Mouse (Mus musculus): ENCODE results near the gene Stpg4. TPM values are rescaled to one million over a fixed set of nuclear protein-coding genes. Genes with fewer than 3 reads are reported as not detected.

Gene Stpg4
- total and polyA plus RNA-seq, 3 experiments = not detected

- Histone ChIP-seq H3K9me3 (replicated peaks; ENCODE audit: insufficient read depth, low read length) (no peaks in the 10 kb centered on the region), H3K27ac (ENCODE audit: control insufficient read depth, low read depth, low read length) (peak overlapping the region; percentile 82), H3K4me1 (ENCODE audit: control insufficient read depth in 1 of 2, insufficient read depth in 2 of 2, low read length in 2 of 2) (peaks cover 2 to 16% of the 10 kb centered on the region in 2 experiments), H3K4me3 (ENCODE audit: control insufficient read depth in 1 of 2, insufficient read depth in 1 of 2, low read depth in 2 of 2, low read length in 2 of 2) (peak overlapping the region; percentile 64 to 76), H3K36me3 (ENCODE audit: control insufficient read depth in 1 of 2, insufficient read depth in 2 of 2, low read length in 2 of 2) (peaks cover 0 to 3% of the 10 kb centered on the region in 2 experiments; a peak in 2 of 4 replicates), H3K9ac (ENCODE audit: control insufficient read depth, low read depth, low read length, poor library complexity, severe bottlenecking) (peak overlapping the region; percentile 64), H3K79me2 (ENCODE audit: control insufficient read depth, insufficient read depth, low read length, poor library complexity) (no peaks in the 10 kb centered on the region), H3K27me3 (ENCODE audit: control insufficient read depth in 1 of 2, insufficient read depth in 2 of 2, low read length in 2 of 2) (no peaks in the 10 kb centered on the region)
- DNase-seq (ENCODE audit: low read depth, low spot score) = peak; percentile 59
- TF ChIP-seq MXI1 (IDR thresholded peaks at IDR 0.05; ENCODE audit: low read depth, low read length) (0 out of 2 replicates have a peak, but pooled peaks have one; percentile 13), ETS1 (IDR thresholded peaks at IDR 0.05; ENCODE audit: low read depth, low read length) (0 out of 2 replicates have a peak, but pooled peaks have one; percentile 21), JUND (IDR thresholded peaks at IDR 0.05; ENCODE audit: low read depth, low read length) (no peak), EP300 (IDR thresholded peaks at IDR 0.05; ENCODE audit: low read depth in 1 of 2, low read length in 2 of 2) (no peak), BHLHE40 (IDR thresholded peaks at IDR 0.05; ENCODE audit: borderline replicate concordance, low read depth, low read length) (no peak), CHD1 (IDR thresholded peaks at IDR 0.05; ENCODE audit: low read depth, low read length) (0 out of 2 replicates have a peak, but pooled peaks have one; percentile 67), HCFC1 (IDR thresholded peaks at IDR 0.05; ENCODE audit: low read depth, low read length) (0 out of 2 replicates have a peak, but pooled peaks have one; percentile 19), SIN3A (IDR thresholded peaks at IDR 0.05; ENCODE audit: low read length) (peak; percentile 37; the same call in 1 of the 2 replicates), MAZ (IDR thresholded peaks at IDR 0.05; ENCODE audit: low read depth, low read length) (peak; percentile 41), MAX (IDR thresholded peaks at IDR 0.05; ENCODE audit: low read length) (no peak)
Observed at GRCm38 (mm10) chr17:87470282-87470681, 42.7 kb upstream of the Stpg4 start.

GRCm38 (mm10) chr17:87469428-87469827 is 41.9 kb upstream of the Stpg4 start:
- no peaks in the 10 kb centered on the region for H3K9me3 ChIP-seq (replicated peaks; ENCODE audit: insufficient read depth, low read length)
- DNase-seq (ENCODE audit: low read depth, low spot score) = peak; percentile 58
- H3K4me1 ChIP-seq (ENCODE audit: control insufficient read depth in 1 of 2, insufficient read depth in 2 of 2, low read length in 2 of 2) = peaks cover 2 to 16% of the 10 kb centered on the region in 2 experiments
- H3K36me3 ChIP-seq (ENCODE audit: control insufficient read depth in 1 of 2, insufficient read depth in 2 of 2, low read length in 2 of 2) = peaks cover 0 to 3% of the 10 kb centered on the region in 2 experiments; a peak in 2 of 4 replicates
- 0 out of 4 replicates have a peak, but pooled peaks cover 0 to 2% of the 10 kb centered on the region in 2 experiments for H3K27me3 ChIP-seq (ENCODE audit: control insufficient read depth in 1 of 2, insufficient read depth in 2 of 2, low read length in 2 of 2)
- peak overlapping the region; percentile 49 to 76 for H3K4me3 ChIP-seq (ENCODE audit: control insufficient read depth in 1 of 2, insufficient read depth in 1 of 2, low read depth in 2 of 2, low read length in 2 of 2)
- no peaks in the 10 kb centered on the region for H3K79me2 ChIP-seq (ENCODE audit: control insufficient read depth, insufficient read depth, low read length, poor library complexity)
- H3K9ac ChIP-seq (ENCODE audit: control insufficient read depth, low read depth, low read length, poor library complexity, severe bottlenecking) = peak overlapping the region; percentile 36
- peak overlapping the region; percentile 54 for H3K27ac ChIP-seq (ENCODE audit: control insufficient read depth, low read depth, low read length)
- no peak for TF ChIP-seq ZNF384 (IDR thresholded peaks at IDR 0.05; ENCODE audit: low read depth, low read length)
- TF ChIP-seq CHD1 (IDR thresholded peaks at IDR 0.05; ENCODE audit: low read depth, low read length) = no peak
- TF ChIP-seq E2F4 (IDR thresholded peaks at IDR 0.05; ENCODE audit: borderline replicate concordance, low read depth, low read length) = no peak
- TF ChIP-seq UBTF (IDR thresholded peaks at IDR 0.05; ENCODE audit: borderline replicate concordance, insufficient read depth, low read depth, low read length) = no peak
- TF ChIP-seq ZC3H11A (IDR thresholded peaks at IDR 0.05; ENCODE audit: low read depth, low read length) = no peak
- TF ChIP-seq CTCF (IDR thresholded peaks at IDR 0.05 in 2 of 3, conservative IDR thresholded peaks at IDR 0.05 in 1 of 3; ENCODE audit: control insufficient read depth in 1 of 3, insufficient read depth in 1 of 3, low read depth in 2 of 3, low read length in 3 of 3, poor library complexity in 1 of 3, severe bottlenecking in 1 of 3) = no peak
- TF ChIP-seq EP300 (IDR thresholded peaks at IDR 0.05; ENCODE audit: low read depth in 1 of 2, low read length in 2 of 2) = peak; percentile 55 to 56
- no peak for TF ChIP-seq RAD21 (IDR thresholded peaks at IDR 0.05; ENCODE audit: low read depth, low read length)
- TF ChIP-seq CHD2 (IDR thresholded peaks at IDR 0.05; ENCODE audit: low read length) = no peak
- TF ChIP-seq TCF12 (IDR thresholded peaks at IDR 0.05; ENCODE audit: low read depth, low read length) = peak; percentile 68
- 0 out of 2 replicates have a peak, but pooled peaks have one; percentile 27 for TF ChIP-seq RCOR1 (IDR thresholded peaks at IDR 0.05; ENCODE audit: low read depth, low read length)
- no peak for TF ChIP-seq MEF2A (IDR thresholded peaks at IDR 0.05; ENCODE audit: extremely low read depth, insufficient replicate concordance, low read depth, low read length, poor library complexity, severe bottlenecking)
- no peak for TF ChIP-seq MYC (IDR thresholded peaks at IDR 0.05; ENCODE audit: low read depth, low read length)
- TF ChIP-seq MXI1 (IDR thresholded peaks at IDR 0.05; ENCODE audit: low read depth, low read length) = no peak; the same call in 1 of the 2 replicates
- TF ChIP-seq GATA1 (IDR thresholded peaks at IDR 0.05; ENCODE audit: low read depth, low read length) = peak; percentile 64
- TF ChIP-seq GABPA (IDR thresholded peaks at IDR 0.05; ENCODE audit: low read depth, low read length) = no peak
- no peak for TF ChIP-seq USF1 (IDR thresholded peaks at IDR 0.05; ENCODE audit: low read depth, low read length)
- TF ChIP-seq MAZ (IDR thresholded peaks at IDR 0.05; ENCODE audit: low read depth, low read length) = no peak
- TF ChIP-seq ELF1 (IDR thresholded peaks at IDR 0.05; ENCODE audit: low read depth, low read length) = no peak
- no peak for TF ChIP-seq KAT2A (conservative IDR thresholded peaks at IDR 0.05; ENCODE audit: low read depth, low read length)
- TF ChIP-seq ZKSCAN1 (IDR thresholded peaks at IDR 0.05; ENCODE audit: low read depth, low read length) = no peak
- TF ChIP-seq POLR2AphosphoS5 (IDR thresholded peaks at IDR 0.05; ENCODE audit: borderline replicate concordance, low read depth, low read length) = no peak
- no peak for TF ChIP-seq ETS1 (IDR thresholded peaks at IDR 0.05; ENCODE audit: low read depth, low read length)
- no peak for TF ChIP-seq TBP (IDR thresholded peaks at IDR 0.05; ENCODE audit: low read depth, low read length)
- no peak for TF ChIP-seq POLR2A (IDR thresholded peaks at IDR 0.05; ENCODE audit: control insufficient read depth in 1 of 2, insufficient read depth in 1 of 2, low read depth in 1 of 2, low read length in 2 of 2, poor library complexity in 1 of 2)
- TF ChIP-seq HCFC1 (IDR thresholded peaks at IDR 0.05; ENCODE audit: low read depth, low read length) = peak; percentile 21; the same call in 1 of the 2 replicates
